Mouse (Mus musculus): ENCODE results near the gene Tbc1d17. TPM values are rescaled to one million over a fixed set of nuclear protein-coding genes. Genes with fewer than 3 reads are reported as not detected.

Gene Tbc1d17
- total and polyA plus RNA-seq, 3 experiments, result 31.9 to 40.5 (median 38.5) TPM

GRCm38 (mm10) chr7:44893197-44893596 lies 44.3 kb upstream of the Tbc1d17 start:
- in situ Hi-C loops (cut with MboI; ENCODE audit: low pct_ligation_motif_present, low pct_unique_long_range_greater_than_20kb, low sequenced_read_pairs) (no loop called here), dilution Hi-C loops (cut with MboI; ENCODE audit: extremely low pct_ligation_motif_present, extremely low pct_unique_long_range_greater_than_20kb, low sequenced_read_pairs) (no loop called here)
- no peak for DNase-seq (ENCODE audit: extremely low read depth)
- Histone ChIP-seq H3K27me3 (replicated peaks) (no peaks in the 10 kb centered on the region), H3K36me3 (replicated peaks in 1 of 2; ENCODE audit: control insufficient read depth in 1 of 2, insufficient read depth in 1 of 2, low read length in 1 of 2) (peaks cover 4 to 34% of the 10 kb centered on the region in 2 experiments), H3K27ac (ENCODE audit: insufficient read depth, low read depth) (no peak overlapping the region), H3K4me3 (replicated peaks in 1 of 3; ENCODE audit: low read depth in 2 of 3, low read length in 2 of 3, poor library complexity in 1 of 3) (no peak overlapping the region), H3K9me3 (replicated peaks; ENCODE audit: low read length) (no peaks in the 10 kb centered on the region), H3K4me1 (ENCODE audit: control insufficient read depth in 1 of 2, insufficient read depth in 2 of 2) (peaks cover 11 to 35% of the 10 kb centered on the region in 2 experiments), H3K4me2 (ENCODE audit: insufficient read depth, low read depth, poor library complexity, severe bottlenecking) (no peak overlapping the region), H3K79me2 (replicated peaks; ENCODE audit: control insufficient read depth, extremely low read depth, insufficient read depth, poor library complexity, severe bottlenecking) (peaks cover 14% of the 10 kb centered on the region), H3K9ac (ENCODE audit: insufficient read depth, low read depth) (no peak overlapping the region)
- TF ChIP-seq UBTF (IDR thresholded peaks at IDR 0.05; ENCODE audit: low read depth, low read length) (no peak), ZMIZ1 (IDR thresholded peaks at IDR 0.05; ENCODE audit: low read depth, low read length) (no peak), TCF12 (IDR thresholded peaks at IDR 0.05; ENCODE audit: low read depth, low read length) (no peak), SMC3 (IDR thresholded peaks at IDR 0.05; ENCODE audit: low read depth, low read length) (no peak), MAX (IDR thresholded peaks at IDR 0.05; ENCODE audit: low read length) (no peak), RCOR1 (conservative IDR thresholded peaks at IDR 0.05; ENCODE audit: low read depth, low read length) (no peak), KAT2A (IDR thresholded peaks at IDR 0.05; ENCODE audit: insufficient replicate concordance, low read length) (no peak), JUND (conservative IDR thresholded peaks at IDR 0.05; ENCODE audit: low read depth, low read length) (no peak), RAD21 (IDR thresholded peaks at IDR 0.05; ENCODE audit: low read depth, low read length) (no peak), MXI1 (IDR thresholded peaks at IDR 0.05; ENCODE audit: low read depth, low read length) (no peak), MYC (IDR thresholded peaks at IDR 0.05; ENCODE audit: low read depth, low read length) (no peak), CHD1 (IDR thresholded peaks at IDR 0.05; ENCODE audit: low read depth, low read length) (no peak), CHD2 (IDR thresholded peaks at IDR 0.05; ENCODE audit: low read length) (no peak), EP300 (IDR thresholded peaks at IDR 0.05; ENCODE audit: low read length) (no peak), HCFC1 (IDR thresholded peaks at IDR 0.05; ENCODE audit: low read depth, low read length) (no peak), MAZ (IDR thresholded peaks at IDR 0.05; ENCODE audit: low read depth, low read length) (no peak), MEF2A (IDR thresholded peaks at IDR 0.05; ENCODE audit: borderline replicate concordance, low read depth, low read length) (no peak)

- Histone ChIP-seq H3K9me3 (replicated peaks; ENCODE audit: low read length) (no peaks in the 10 kb centered on the region), H3K36me3 (replicated peaks in 1 of 2; ENCODE audit: control insufficient read depth in 1 of 2, insufficient read depth in 1 of 2, low read length in 1 of 2) (peaks cover 4 to 33% of the 10 kb centered on the region in 2 experiments), H3K79me2 (replicated peaks; ENCODE audit: control insufficient read depth, extremely low read depth, insufficient read depth, poor library complexity, severe bottlenecking) (peaks cover 14% of the 10 kb centered on the region), H3K27me3 (replicated peaks) (no peaks in the 10 kb centered on the region), H3K9ac (ENCODE audit: insufficient read depth, low read depth) (peak within 1 kb of the TSS; percentile 94), H3K4me1 (ENCODE audit: control insufficient read depth in 1 of 2, insufficient read depth in 2 of 2) (peaks cover 10 to 27% of the 10 kb centered on the region in 2 experiments), H3K27ac (ENCODE audit: insufficient read depth, low read depth) (peak within 1 kb of the TSS; percentile 33; the same call in 1 of the 2 replicates), H3K4me3 (replicated peaks in 1 of 3; ENCODE audit: low read depth in 2 of 3, low read length in 2 of 3, poor library complexity in 1 of 3) (peak within 1 kb of the TSS; percentile 88 to 91 (median 90)), H3K4me2 (ENCODE audit: insufficient read depth, low read depth, poor library complexity, severe bottlenecking) (peak within 1 kb of the TSS; percentile 85)
- in situ Hi-C loops (cut with MboI; ENCODE audit: low pct_ligation_motif_present, low pct_unique_long_range_greater_than_20kb, low sequenced_read_pairs), result no loop called here
- dilution Hi-C loops (cut with MboI; ENCODE audit: extremely low pct_ligation_motif_present, extremely low pct_unique_long_range_greater_than_20kb, low sequenced_read_pairs), result no loop called here
- peak; percentile 92 for DNase-seq (ENCODE audit: extremely low read depth)
- TF ChIP-seq RAD21 (IDR thresholded peaks at IDR 0.05; ENCODE audit: low read depth, low read length) (no peak), KAT2A (IDR thresholded peaks at IDR 0.05; ENCODE audit: insufficient replicate concordance, low read length) (peak; percentile 91; the same call in 1 of the 2 replicates), ZMIZ1 (IDR thresholded peaks at IDR 0.05; ENCODE audit: low read depth, low read length) (no peak), ZC3H11A (IDR thresholded peaks at IDR 0.05; ENCODE audit: low read depth, low read length) (no peak), USF1 (IDR thresholded peaks at IDR 0.05; ENCODE audit: low read depth, low read length) (no peak), POLR2AphosphoS2 (IDR thresholded peaks at IDR 0.05; ENCODE audit: low read depth, low read length) (no peak), NRF1 (IDR thresholded peaks at IDR 0.05; ENCODE audit: low read depth, low read length) (peak; percentile 89), SIN3A (IDR thresholded peaks at IDR 0.05; ENCODE audit: low read length) (peak; percentile 80), MAFK (IDR thresholded peaks at IDR 0.05; ENCODE audit: insufficient replicate concordance, low read length) (no peak), CTCF (conservative IDR thresholded peaks at IDR 0.05 in 1 of 2, IDR thresholded peaks at IDR 0.05 in 1 of 2; ENCODE audit: low read depth in 2 of 2, low read length in 2 of 2) (no peak), ZKSCAN1 (IDR thresholded peaks at IDR 0.05; ENCODE audit: borderline replicate concordance, low read depth, low read length) (no peak), JUND (conservative IDR thresholded peaks at IDR 0.05; ENCODE audit: low read depth, low read length) (no peak), GABPA (IDR thresholded peaks at IDR 0.05; ENCODE audit: insufficient replicate concordance, low read depth, low read length) (no peak; the same call in 1 of the 2 replicates), MYC (IDR thresholded peaks at IDR 0.05; ENCODE audit: low read depth, low read length) (no peak), RCOR1 (conservative IDR thresholded peaks at IDR 0.05; ENCODE audit: low read depth, low read length) (no peak), POLR2A (IDR thresholded peaks at IDR 0.05; ENCODE audit: low read depth, low read length) (peak; percentile 96), PAX5 (IDR thresholded peaks at IDR 0.05; ENCODE audit: low read length) (no peak), IRF4 (IDR thresholded peaks at IDR 0.05; ENCODE audit: low read depth, low read length) (no peak), MXI1 (IDR thresholded peaks at IDR 0.05; ENCODE audit: low read depth, low read length) (peak; percentile 57; the same call in 1 of the 2 replicates), MAX (IDR thresholded peaks at IDR 0.05; ENCODE audit: low read length) (no peak), NELFE (IDR thresholded peaks at IDR 0.05; ENCODE audit: low read depth, low read length) (peak; percentile 90), UBTF (IDR thresholded peaks at IDR 0.05; ENCODE audit: low read depth, low read length) (no peak), CHD1 (IDR thresholded peaks at IDR 0.05; ENCODE audit: low read depth, low read length) (no peak), BHLHE40 (IDR thresholded peaks at IDR 0.05; ENCODE audit: low read depth, low read length) (no peak)
These were observed 43.5 kb upstream of the Tbc1d17 start, which contains the start of gene Med25 for GRCm38 (mm10) chr7:44892276-44892921. TSS of gene Med25 (minus strand) at chr7:44892712.
